Mouse (Mus musculus) liver, embryonic 16.5 days (tissue): ENCODE measurements around the gene Ppp2r5b. TPM values are rescaled to one million over a fixed set of nuclear protein-coding genes. Genes with fewer than 3 reads are reported as not detected.

Source experiments
- ATAC-seq: fragments of 200-750 bp; cut with Nextera tagmentation; 2 replicates; pipeline ENCODE4 v1.8.0; 2017; ENCODE audit warnings: low read depth, mild to moderate bottlenecking, moderate number of reproducible peaks, moderate library complexity
- H3K27ac ChIP-seq: fragments of 300-500 bp; sonication (generic); 2 replicates; pipeline ENCODE4 v1.5.1; 2014; ENCODE audit warnings: mild to moderate bottlenecking, low read length
- H3K27me3 ChIP-seq: fragments of 300-500 bp; sonication (generic); 2 replicates; pipeline ENCODE4 v1.6.1; 2014; ENCODE audit warnings: low read depth, low read length, mixed read lengths; ENCODE audit not compliant: control insufficient read depth, insufficient read depth
- H3K36me3 ChIP-seq: fragments of 300-500 bp; sonication (generic); 2 replicates; pipeline ENCODE4 v1.6.1; 2014; ENCODE audit warnings: mild to moderate bottlenecking; ENCODE audit not compliant: control insufficient read depth, insufficient read depth
- H3K4me1 ChIP-seq: fragments of 300-500 bp; sonication (generic); 2 replicates; pipeline ENCODE4 v1.6.1; 2014; ENCODE audit warnings: low read depth, low read length, mixed read lengths; ENCODE audit not compliant: control insufficient read depth
- H3K4me2 ChIP-seq: fragments of 300-500 bp; sonication (generic); 2 replicates; pipeline ENCODE4 v1.6.1; 2014; ENCODE audit warnings: low read depth, low read length, mixed read lengths
- H3K4me3 ChIP-seq: fragments of 300-500 bp; sonication (generic); 2 replicates; pipeline ENCODE4 v1.5.1; 2014; ENCODE audit warnings: low read depth, mild to moderate bottlenecking, low read length
- H3K9ac ChIP-seq: fragments of 300-500 bp; sonication (generic); 2 replicates; pipeline ENCODE4 v1.6.1; 2014; ENCODE audit warnings: low read depth, low read length
- H3K9me3 ChIP-seq: fragments of 300-500 bp; sonication (generic); replicated peaks from 2 replicates; pipeline ENCODE4 v1.6.1; 2016; ENCODE audit warnings: low read length; ENCODE audit not compliant: control insufficient read depth
- WGBS: fragments of 180-500 bp; shearing (Covaris S2); extraction: QIAGEN DNeasy Blood & Tissue Kit; methylation state at CpG from one replicate; pipeline ENCODE4 v1.1.7; 2014; ENCODE audit not compliant: insufficient replicate concordance; 5-methylcytosine and 5-hydroxymethylcytosine counted together
- microRNA counts: library from miRNA; unstranded; fragments of <30 nt; microRNA quantifications from one replicate; lab custom pipeline; 2016
- microRNA-seq: library from miRNA; unstranded; fragments of <30 nt; microRNA quantifications from one replicate; pipeline ENCODE4, GENCODE M21; 2016
- polyA plus RNA-seq: library from polyadenylated mRNA; unstranded; fragments of >200 nt; fragmentation: Nextera tagmentation; extraction: Ambion mirVana; gene quantifications from 2 replicates; pipeline ENCODE4 v1.2.1, GENCODE M21; 2015

Ppp2r5b gene
- polyA plus RNA-seq, 1 experiment from 2014 or later = 3.7 TPM

- no peak for ATAC-seq
- no peak within 1 kb of the TSS for H3K27ac ChIP-seq
- H3K4me3 ChIP-seq = no peak within 1 kb of the TSS
- H3K4me2 ChIP-seq = no peak within 1 kb of the TSS
- no peaks in the 10 kb centered on the region for H3K27me3 ChIP-seq
- H3K4me1 ChIP-seq = no peaks in the 10 kb centered on the region
- no peak within 1 kb of the TSS for H3K9ac ChIP-seq
- H3K36me3 ChIP-seq = no peaks in the 10 kb centered on the region
- 75% methylated on average over 23 of the region's 23 CpGs for WGBS
- H3K9me3 ChIP-seq = no peaks in the 10 kb centered on the region
These were observed 51.5 kb downstream of the Ppp2r5b start, which contains the start of gene Majin for GRCm38 (mm10) chr19:6184131-6184530. TSS of gene Majin (plus strand) at chr19:6184388.

- 13% methylated on average over 3 of the region's 3 CpGs for WGBS
- no peaks in the 10 kb centered on the region for H3K4me1 ChIP-seq
- H3K9me3 ChIP-seq = no peaks in the 10 kb centered on the region
- no peaks in the 10 kb centered on the region for H3K27me3 ChIP-seq
- H3K9ac ChIP-seq = no peak overlapping the region
- no peak for ATAC-seq
- no peak overlapping the region for H3K4me3 ChIP-seq
- H3K27ac ChIP-seq = no peak overlapping the region
- H3K4me2 ChIP-seq = no peak overlapping the region
- H3K36me3 ChIP-seq = no peaks in the 10 kb centered on the region
These were observed 53.1 kb downstream of the Ppp2r5b start for GRCm38 (mm10) chr19:6182534-6182933.

GRCm38 (mm10) chr19:6181629-6182028, 54.0 kb downstream of the Ppp2r5b start:
- Histone ChIP-seq H3K4me2 (no peak overlapping the region), H3K4me3 (no peak overlapping the region), H3K27me3 (no peaks in the 10 kb centered on the region), H3K4me1 (no peaks in the 10 kb centered on the region), H3K9me3 (no peaks in the 10 kb centered on the region), H3K9ac (no peak overlapping the region), H3K27ac (no peak overlapping the region), H3K36me3 (no peaks in the 10 kb centered on the region)
- ATAC-seq = no peak
- 12% methylated on average over 5 of the region's 5 CpGs for WGBS

- no peak for ATAC-seq
- 68% methylated on average over 4 of the region's 6 CpGs for WGBS
These were observed 56.9 kb downstream of the Ppp2r5b start for GRCm38 (mm10) chr19:6178775-6179174.

More at GRCm38 (mm10) chr19:6178775-6179174, 56.9 kb downstream of the Ppp2r5b start:
- Histone ChIP-seq H3K27me3 (no peaks in the 10 kb centered on the region), H3K36me3 (no peaks in the 10 kb centered on the region), H3K9me3 (no peaks in the 10 kb centered on the region), H3K4me1 (no peaks in the 10 kb centered on the region), H3K4me2 (no peak overlapping the region), H3K4me3 (no peak overlapping the region), H3K9ac (no peak overlapping the region), H3K27ac (no peak overlapping the region)

MicroRNAs encoded within 50 kb of the gene (microRNA counts, 519-probe panel; counts per million panel counts)
- microRNA mmu-miR-192 (lab: Ali Mortazavi, UCI) = 3,260 counts per million, percentile 88 among the panel's probes with 10 or more counts

Small RNAs within 50 kb of the gene (microRNA-seq; reads per million reads assigned to microRNA genes)
- 5,219 reads per million, percentile 89 among the genes with 10 or more reads in this experiment for gene Mir192
- gene Mir194-2 = 2,133 reads per million, percentile 83 among the genes with 10 or more reads in this experiment

Other genes with a start within 250 kb of the Ppp2r5b start
- gene Slc22a20, start 249.7 kb downstream of the Ppp2r5b start, polyA plus RNA-seq = 0.06 TPM in 2 replicates
- 22.2 and 23.4 TPM in 2 replicates for gene Capn1, start 220.0 kb downstream of the Ppp2r5b start, polyA plus RNA-seq
- gene Syvn1, start 189.3 kb downstream of the Ppp2r5b start, polyA plus RNA-seq = 14.4 and 19.0 TPM in 2 replicates
- 37.4 and 38.5 TPM in 2 replicates for gene Mrpl49, start 178.1 kb downstream of the Ppp2r5b start, polyA plus RNA-seq
- 440 and 454 TPM in 2 replicates for gene Fau, start 178.0 kb downstream of the Ppp2r5b start, polyA plus RNA-seq
- gene Znhit2, start 174.7 kb downstream of the Ppp2r5b start, polyA plus RNA-seq = 15.3 and 17.7 TPM in 2 replicates
- 48.0 and 53.7 TPM in 2 replicates for gene Tm7sf2, start 167.5 kb downstream of the Ppp2r5b start, polyA plus RNA-seq
- 27.8 and 28.9 TPM in 2 replicates for gene Vps51, start 158.6 kb downstream of the Ppp2r5b start, polyA plus RNA-seq
- not detected in 2 replicates for gene Tmem262, start 155.8 kb downstream of the Ppp2r5b start, polyA plus RNA-seq
- 0.38 and 0.41 TPM in 2 replicates for gene Gm28374, start 153.6 kb downstream of the Ppp2r5b start, polyA plus RNA-seq
- gene Zfpl1, start 150.9 kb downstream of the Ppp2r5b start, polyA plus RNA-seq = 19.2 and 21.8 TPM in 2 replicates
- 28.9 and 32.5 TPM in 2 replicates for gene Cdca5, start 150.9 kb downstream of the Ppp2r5b start, polyA plus RNA-seq
- gene AC131692.1, start 141.5 kb downstream of the Ppp2r5b start, polyA plus RNA-seq = 0.20 and 0.48 TPM in 2 replicates
- gene Naaladl1, start 130.1 kb downstream of the Ppp2r5b start, polyA plus RNA-seq = 2.5 TPM in 2 replicates
- gene Sac3d1, start 117.2 kb downstream of the Ppp2r5b start, polyA plus RNA-seq = 16.5 and 16.8 TPM in 2 replicates
- 54.8 and 61.2 TPM in 2 replicates for gene Snx15, start 107.6 kb downstream of the Ppp2r5b start, polyA plus RNA-seq
- 0.09 and 0.66 TPM in 2 replicates for gene Batf2, start 94.9 kb downstream of the Ppp2r5b start, polyA plus RNA-seq
- 23.5 and 25.1 TPM in 2 replicates for gene Arl2, start 94.3 kb downstream of the Ppp2r5b start, polyA plus RNA-seq
- gene Majin, start 51.5 kb downstream of the Ppp2r5b start, polyA plus RNA-seq = not detected in 2 replicates
- not detected in 2 replicates for gene Gpha2, start 9.5 kb downstream of the Ppp2r5b start, polyA plus RNA-seq
- gene Atg2a, start 5.8 kb upstream of the Ppp2r5b start, polyA plus RNA-seq = 4.9 and 6.1 TPM in 2 replicates
- 62.1 and 68.6 TPM in 2 replicates for gene Ehd1, start 40.9 kb upstream of the Ppp2r5b start, polyA plus RNA-seq
- gene Cdc42bpg, start 70.6 kb upstream of the Ppp2r5b start, polyA plus RNA-seq = 0.34 and 0.40 TPM in 2 replicates
- 19.5 and 21.0 TPM in 2 replicates for gene Men1, start 99.1 kb upstream of the Ppp2r5b start, polyA plus RNA-seq
- gene Map4k2, start 105.3 kb upstream of the Ppp2r5b start, polyA plus RNA-seq = 8.2 and 8.6 TPM in 2 replicates
- 52.1 and 58.4 TPM in 2 replicates for gene Sf1, start 127.8 kb upstream of the Ppp2r5b start, polyA plus RNA-seq
- 5.8 and 11.2 TPM in 2 replicates for gene Pygm, start 148.5 kb upstream of the Ppp2r5b start, polyA plus RNA-seq
- gene Rasgrp2, start 163.5 kb upstream of the Ppp2r5b start, polyA plus RNA-seq = 78.8 and 81.7 TPM in 2 replicates
- 0.39 and 0.50 TPM in 2 replicates for gene Nrxn2, start 182.9 kb upstream of the Ppp2r5b start, polyA plus RNA-seq